Mouse (Mus musculus): ENCODE results near the gene Adprm. TPM values are rescaled to one million over a fixed set of nuclear protein-coding genes. Genes with fewer than 3 reads are reported as not detected.

The Adprm gene
- total and polyA plus RNA-seq, 3 experiments: 31.2 to 53.8 (median 43.4) TPM

DNA sequence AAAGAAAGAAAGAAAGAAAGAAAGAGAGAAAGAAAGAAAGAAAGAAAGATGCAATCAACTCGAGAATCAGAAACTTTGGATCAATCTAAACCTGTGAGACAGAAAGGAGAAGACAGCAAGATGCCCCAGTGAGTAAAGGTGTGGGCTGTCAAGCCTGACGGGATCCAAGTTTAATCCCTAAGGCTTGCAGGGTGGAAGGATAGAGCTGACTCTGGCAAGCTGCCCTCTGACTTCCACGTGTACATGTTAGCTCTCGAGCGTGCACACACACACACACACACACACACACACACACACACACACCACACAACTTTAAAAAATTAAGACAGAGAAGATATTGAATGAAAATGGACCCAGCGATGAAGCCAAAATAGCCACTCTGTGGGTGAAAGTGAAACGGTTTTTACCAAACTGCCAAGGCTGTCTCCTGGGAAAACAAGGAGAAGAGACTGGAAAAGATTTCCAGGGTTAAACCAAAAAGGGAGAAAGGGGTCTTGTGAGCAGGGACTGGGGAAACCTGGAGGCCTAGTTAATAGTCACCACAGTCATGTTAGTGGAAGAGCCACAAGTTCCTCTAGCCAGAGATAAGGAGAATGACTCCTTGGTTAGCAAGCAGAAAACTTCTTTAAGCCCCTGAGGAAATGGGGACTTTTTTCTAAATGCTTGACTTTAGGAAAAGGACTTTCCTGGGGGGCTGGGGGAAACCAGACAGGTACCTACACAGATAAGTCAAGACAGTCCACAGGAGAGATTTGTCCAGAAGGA, 32.5 kb downstream of the Adprm start:
- dilution Hi-C loops (cut with MboI; ENCODE audit: extremely low pct_ligation_motif_present, extremely low pct_unique_long_range_greater_than_20kb, low sequenced_read_pairs) (no loop called here), in situ Hi-C loops (cut with MboI; ENCODE audit: low pct_ligation_motif_present, low pct_unique_long_range_greater_than_20kb, low sequenced_read_pairs) (loop anchor here (10.0 kb wide), 2 partner anchors 115 to 325 kb away; no protein-coding TSS in a partner anchor)
- H3K4me1 ChIP-seq (ENCODE audit: control insufficient read depth in 1 of 2, insufficient read depth in 2 of 2): peaks cover 3 to 29% of the 10 kb centered on the region in 2 experiments; a peak in 2 of 4 replicates
- no peaks in the 10 kb centered on the region for H3K79me2 ChIP-seq (replicated peaks; ENCODE audit: control insufficient read depth, extremely low read depth, insufficient read depth, poor library complexity, severe bottlenecking)
- H3K9me3 ChIP-seq (replicated peaks; ENCODE audit: low read length): no peaks in the 10 kb centered on the region
- peaks cover 45% of the 10 kb centered on the region for H3K27me3 ChIP-seq (replicated peaks)
- peak overlapping the region; percentile 44 for H3K4me2 ChIP-seq (ENCODE audit: insufficient read depth, low read depth, poor library complexity, severe bottlenecking)
- no peak for DNase-seq (ENCODE audit: extremely low read depth)
- H3K27ac ChIP-seq (ENCODE audit: insufficient read depth, low read depth): no peak overlapping the region
- TF ChIP-seq CHD2 (IDR thresholded peaks at IDR 0.05; ENCODE audit: low read length) (no peak), JUND (conservative IDR thresholded peaks at IDR 0.05; ENCODE audit: low read depth, low read length) (no peak), NELFE (IDR thresholded peaks at IDR 0.05; ENCODE audit: low read depth, low read length) (no peak), POLR2A (IDR thresholded peaks at IDR 0.05; ENCODE audit: low read depth, low read length) (no peak), JUN (IDR thresholded peaks at IDR 0.05; ENCODE audit: insufficient read depth, low read depth, low read length) (no peak), MEF2A (IDR thresholded peaks at IDR 0.05; ENCODE audit: borderline replicate concordance, low read depth, low read length) (no peak), HCFC1 (IDR thresholded peaks at IDR 0.05; ENCODE audit: low read depth, low read length) (no peak), PAX5 (IDR thresholded peaks at IDR 0.05; ENCODE audit: low read length) (no peak), ETS1 (conservative IDR thresholded peaks at IDR 0.05; ENCODE audit: low read depth, low read length) (no peak), MXI1 (IDR thresholded peaks at IDR 0.05; ENCODE audit: low read depth, low read length) (no peak)
- no peak overlapping the region for H3K4me3 ChIP-seq (replicated peaks in 1 of 3; ENCODE audit: low read depth in 2 of 3, low read length in 2 of 3, poor library complexity in 1 of 3)
- no peak overlapping the region for H3K9ac ChIP-seq (ENCODE audit: insufficient read depth, low read depth)
- H3K36me3 ChIP-seq (replicated peaks in 1 of 2; ENCODE audit: control insufficient read depth in 1 of 2, insufficient read depth in 1 of 2, low read length in 1 of 2): no peaks in the 10 kb centered on the region

DNA sequence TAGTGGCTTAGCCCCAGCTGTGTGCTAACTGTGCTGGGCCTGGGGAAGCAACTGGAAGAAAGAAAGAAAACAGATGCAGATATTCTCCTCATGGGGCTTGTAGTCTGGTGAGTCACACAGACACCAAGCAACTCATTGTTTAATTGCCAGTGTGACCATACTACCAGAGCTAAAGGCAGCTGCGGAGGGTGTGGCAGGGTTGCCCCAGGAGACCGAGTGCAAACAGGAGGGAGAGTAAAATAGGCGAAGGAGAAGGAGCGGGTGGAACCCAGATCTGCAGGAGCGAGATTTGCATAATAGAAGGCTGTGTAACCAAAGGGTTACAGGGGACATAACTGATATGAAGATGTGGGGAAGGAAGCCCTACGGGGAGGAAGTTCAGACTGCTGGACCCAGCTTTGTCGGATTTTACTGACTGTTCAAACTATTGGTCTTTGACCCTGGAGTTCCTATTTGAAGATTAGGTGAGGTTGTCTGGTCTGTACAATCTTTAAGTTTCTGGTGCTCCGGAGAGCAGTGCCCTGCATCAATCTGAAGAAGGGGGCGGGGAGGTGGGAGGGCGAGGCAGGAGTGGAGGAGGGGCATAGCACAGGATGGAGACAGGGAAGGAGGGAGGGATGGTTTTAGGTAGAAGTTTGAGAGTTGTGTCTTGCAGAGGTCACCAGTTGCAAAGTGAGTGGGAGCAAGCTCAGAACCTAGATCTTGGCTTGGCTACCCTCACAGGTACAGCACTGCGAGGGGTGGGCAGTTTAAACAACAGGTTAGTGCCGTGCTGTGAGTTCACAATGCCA, 34.4 kb downstream of the Adprm start:
- Histone ChIP-seq H3K79me2 (replicated peaks; ENCODE audit: control insufficient read depth, extremely low read depth, insufficient read depth, poor library complexity, severe bottlenecking) (no peaks in the 10 kb centered on the region), H3K27ac (ENCODE audit: insufficient read depth, low read depth) (no peak overlapping the region), H3K9ac (ENCODE audit: insufficient read depth, low read depth) (no peak overlapping the region), H3K27me3 (replicated peaks) (peaks cover 53% of the 10 kb centered on the region), H3K4me3 (replicated peaks in 1 of 3; ENCODE audit: low read depth in 2 of 3, low read length in 2 of 3, poor library complexity in 1 of 3) (no peak overlapping the region), H3K36me3 (replicated peaks in 1 of 2; ENCODE audit: control insufficient read depth in 1 of 2, insufficient read depth in 1 of 2, low read length in 1 of 2) (no peaks in the 10 kb centered on the region), H3K4me1 (ENCODE audit: control insufficient read depth in 1 of 2, insufficient read depth in 2 of 2) (peaks cover 3 to 29% of the 10 kb centered on the region in 2 experiments; a peak in 2 of 4 replicates), H3K4me2 (ENCODE audit: insufficient read depth, low read depth, poor library complexity, severe bottlenecking) (peak overlapping the region; percentile 6; the same call in 1 of the 2 replicates), H3K9me3 (replicated peaks; ENCODE audit: low read length) (no peaks in the 10 kb centered on the region)
- in situ Hi-C loops (cut with MboI; ENCODE audit: low pct_ligation_motif_present, low pct_unique_long_range_greater_than_20kb, low sequenced_read_pairs): loop anchor here (10.0 kb wide), 1 partner anchor 113 kb away; no protein-coding TSS in a partner anchor
- dilution Hi-C loops (cut with MboI; ENCODE audit: extremely low pct_ligation_motif_present, extremely low pct_unique_long_range_greater_than_20kb, low sequenced_read_pairs): no loop called here
- peak; percentile 70 for DNase-seq (ENCODE audit: extremely low read depth)
- TF ChIP-seq CHD2 (IDR thresholded peaks at IDR 0.05; ENCODE audit: low read length): no peak
- no peak for TF ChIP-seq E2F4 (IDR thresholded peaks at IDR 0.05; ENCODE audit: insufficient replicate concordance, low read depth, low read length)
- no peak for TF ChIP-seq MAFK (IDR thresholded peaks at IDR 0.05; ENCODE audit: insufficient replicate concordance, low read length)
- no peak for TF ChIP-seq KAT2A (IDR thresholded peaks at IDR 0.05; ENCODE audit: insufficient replicate concordance, low read length)
- no peak for TF ChIP-seq IRF4 (IDR thresholded peaks at IDR 0.05; ENCODE audit: low read depth, low read length)
- TF ChIP-seq UBTF (IDR thresholded peaks at IDR 0.05; ENCODE audit: low read depth, low read length): no peak
- TF ChIP-seq CHD1 (IDR thresholded peaks at IDR 0.05; ENCODE audit: low read depth, low read length): no peak
- TF ChIP-seq ETS1 (conservative IDR thresholded peaks at IDR 0.05; ENCODE audit: low read depth, low read length): no peak
- TF ChIP-seq EP300 (IDR thresholded peaks at IDR 0.05; ENCODE audit: low read length): no peak
- TF ChIP-seq TCF12 (IDR thresholded peaks at IDR 0.05; ENCODE audit: low read depth, low read length): no peak
- TF ChIP-seq MXI1 (IDR thresholded peaks at IDR 0.05; ENCODE audit: low read depth, low read length): no peak
- no peak for TF ChIP-seq RAD21 (IDR thresholded peaks at IDR 0.05; ENCODE audit: low read depth, low read length)
- TF ChIP-seq NRF1 (IDR thresholded peaks at IDR 0.05; ENCODE audit: low read depth, low read length): no peak
- no peak for TF ChIP-seq CTCF (conservative IDR thresholded peaks at IDR 0.05 in 1 of 2, IDR thresholded peaks at IDR 0.05 in 1 of 2; ENCODE audit: low read depth in 2 of 2, low read length in 2 of 2)
- TF ChIP-seq JUN (IDR thresholded peaks at IDR 0.05; ENCODE audit: insufficient read depth, low read depth, low read length): no peak
- no peak for TF ChIP-seq ZKSCAN1 (IDR thresholded peaks at IDR 0.05; ENCODE audit: borderline replicate concordance, low read depth, low read length)

Data from CH12.LX (cell line).